Mouse (Mus musculus): ENCODE results near the gene Ddx39.
A peak's percentile ranks its signal among the peaks of the same experiment; 100 is the strongest.

DNA sequence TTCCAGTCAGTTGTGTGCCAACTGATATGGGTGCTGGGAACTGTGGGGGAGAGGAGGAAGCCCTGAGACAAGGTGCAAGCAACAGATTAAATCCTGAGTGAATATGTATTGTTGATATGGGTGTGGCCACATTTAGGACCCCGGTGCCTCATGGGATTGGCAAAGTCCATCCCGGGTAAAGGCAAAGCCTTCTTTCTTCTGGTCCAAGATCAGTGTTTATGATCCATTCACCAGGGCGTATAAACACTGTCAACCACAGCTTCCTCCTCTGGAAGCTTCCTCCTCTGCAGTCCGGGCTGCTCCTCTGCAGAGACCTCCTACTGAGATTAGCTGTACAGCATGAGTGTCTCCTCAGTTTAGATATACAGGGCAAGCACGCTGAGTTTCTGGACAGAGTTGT is 53.5 kb downstream of the Ddx39 start:
- no peak for TF ChIP-seq CTCF (IDR thresholded peaks at IDR 0.05)
- TF ChIP-seq EP300 (IDR thresholded peaks at IDR 0.05) = peak; percentile 93
